8 mouse cellular contexts compared by ENCODE assay signal in genomic region chr17:45592606-45593431, GRCm38 (mm10). TPM values are rescaled to one million over a fixed set of nuclear protein-coding genes. Genes with fewer than 3 reads are reported as not detected.
DNase-seq lines count a peak whose midpoint lies in the region; ATAC-seq lines count a peak whose summit lies in the region.

No protein-coding gene starts in this region.

- no peak overlapping the region for H3K27ac ChIP-seq in midbrain, embryonic 12.5 days (replicated peaks)
- no peak overlapping the region for H3K27ac ChIP-seq in midbrain, embryonic 15.5 days
- H3K27ac ChIP-seq in neural tube, embryonic 12.5 days, result no peak overlapping the region

- no peak for ATAC-seq in midbrain, embryonic 12.5 days (ENCODE audit: low FRiP score, low read depth)
- no peak for ATAC-seq in midbrain, embryonic 15.5 days (replicated peaks)
- peak; percentile 19; the same call in 1 of the 2 replicates for ATAC-seq in erythroblast, adult 5-6 weeks (replicated peaks; ENCODE audit: low FRiP score, poor library complexity, severe bottlenecking)
- ATAC-seq in neural tube, embryonic 12.5 days (ENCODE audit: low FRiP score, low read depth), result no peak

- peaks cover 58% of the 10 kb centered on the region for H3K27me3 ChIP-seq in midbrain, embryonic 12.5 days
- H3K27me3 ChIP-seq in midbrain, embryonic 15.5 days (replicated peaks), result peaks cover 12% of the 10 kb centered on the region
- H3K27me3 ChIP-seq in neural tube, embryonic 12.5 days (replicated peaks), result peaks cover 22% of the 10 kb centered on the region

- whole genome bisulfite sequencing in midbrain, embryonic 12.5 days, result 57% methylated on average over 8 of the region's 8 CpGs
- 51% methylated on average over 8 of the region's 8 CpGs for WGBS in midbrain, embryonic 15.5 days
- 61% methylated on average over 8 of the region's 8 CpGs for WGBS in neural tube, embryonic 12.5 days

- H3K4me2 ChIP-seq in midbrain, embryonic 12.5 days (replicated peaks), result peak overlapping the region; percentile 97; the same call in 1 of the 2 replicates
- H3K4me2 ChIP-seq in midbrain, embryonic 15.5 days, result no peak overlapping the region
- peak overlapping the region; percentile 93 for H3K4me2 ChIP-seq in neural tube, embryonic 12.5 days (replicated peaks)

- peak; percentile 71 to 75 for DNase-seq in heart, postnatal 10 days
- peak; percentile 63 to 75 for DNase-seq in kidney, postnatal 36 days
- no peak for DNase-seq in layer of hippocampus, adult 9-11 months
- no peak for DNase-seq in frontal cortex, postnatal 25 days (ENCODE audit: low spot score in 2 of 2)

- H3K9ac ChIP-seq in midbrain, embryonic 12.5 days (replicated peaks), result 0 out of 2 replicates have a peak overlapping the region, but pooled peaks have one; percentile 29
- H3K9ac ChIP-seq in midbrain, embryonic 15.5 days, result no peak overlapping the region
- 0 out of 2 replicates have a peak overlapping the region, but pooled peaks have one; percentile 29 for H3K9ac ChIP-seq in neural tube, embryonic 12.5 days

- peaks cover 49% of the 10 kb centered on the region for H3K4me1 ChIP-seq in midbrain, embryonic 12.5 days
- peaks cover 44% of the 10 kb centered on the region for H3K4me1 ChIP-seq in midbrain, embryonic 15.5 days
- peaks cover 51% of the 10 kb centered on the region for H3K4me1 ChIP-seq in neural tube, embryonic 12.5 days

- no peaks in the 10 kb centered on the region for H3K36me3 ChIP-seq in midbrain, embryonic 12.5 days
- H3K36me3 ChIP-seq in midbrain, embryonic 15.5 days (replicated peaks), result no peaks in the 10 kb centered on the region
- no peaks in the 10 kb centered on the region for H3K36me3 ChIP-seq in neural tube, embryonic 12.5 days

- intact Hi-C loops in heart, postnatal 10 days (cut with DNase I), result no loop called here

- no peak overlapping the region for H3K4me3 ChIP-seq in midbrain, embryonic 12.5 days
- H3K4me3 ChIP-seq in midbrain, embryonic 15.5 days, result no peak overlapping the region
- no peak overlapping the region for H3K4me3 ChIP-seq in neural tube, embryonic 12.5 days

- no peaks in the 10 kb centered on the region for H3K9me3 ChIP-seq in midbrain, embryonic 12.5 days
- no peaks in the 10 kb centered on the region for H3K9me3 ChIP-seq in midbrain, embryonic 15.5 days
- no peaks in the 10 kb centered on the region for H3K9me3 ChIP-seq in neural tube, embryonic 12.5 days

RNA-seq across cellular contexts. Expression of gene Slc29a1, which starts 6.6 kb away (rescaled TPM):
- polyA plus RNA-seq in midbrain, embryonic 12.5 days (2016; fragmentation: Nextera tagmentation; extraction: Ambion mirVana), result 40.1 and 40.2 TPM in 2 replicates
- 30.7 and 33.0 TPM in 2 replicates for polyA plus RNA-seq in midbrain, embryonic 15.5 days (2015; fragmentation: Nextera tagmentation; extraction: Ambion mirVana)
- total RNA-seq in erythroblast, adult 5-6 weeks (2015; ENCODE audit: low replicate concordance), result 15.9 and 34.5 TPM in 2 replicates
- 32.9 and 46.5 TPM in 2 replicates for total RNA-seq in erythroblast, adult 5-6 weeks (2017; ENCODE audit: low replicate concordance)
- total RNA-seq in heart, postnatal 10 days (2021), result 10 to 100 TPM; 88.3 to 99.0 TPM
- 44.7 and 47.9 TPM in 2 replicates for polyA plus RNA-seq in neural tube, embryonic 12.5 days (2016; fragmentation: Nextera tagmentation; extraction: Ambion mirVana)

RNA-seq across cellular contexts. Expression of gene Mymx, which starts 9.1 kb away (rescaled TPM):
- not detected in 2 replicates for polyA plus RNA-seq in midbrain, embryonic 12.5 days (2016; fragmentation: Nextera tagmentation; extraction: Ambion mirVana)
- polyA plus RNA-seq in midbrain, embryonic 15.5 days (2015; fragmentation: Nextera tagmentation; extraction: Ambion mirVana), result not detected in 2 replicates
- total RNA-seq in erythroblast, adult 5-6 weeks (2015; ENCODE audit: low replicate concordance), result not detected in 2 replicates
- not detected in 2 replicates for total RNA-seq in erythroblast, adult 5-6 weeks (2017; ENCODE audit: low replicate concordance)
- total RNA-seq in heart, postnatal 10 days (2021), result not detected
- polyA plus RNA-seq in neural tube, embryonic 12.5 days (2016; fragmentation: Nextera tagmentation; extraction: Ambion mirVana), result 4.4 and 6.8 TPM in 2 replicates

RNA-seq across cellular contexts. Expression of gene Hsp90ab1, which starts 19.7 kb away (rescaled TPM):
- polyA plus RNA-seq in midbrain, embryonic 12.5 days (2016; fragmentation: Nextera tagmentation; extraction: Ambion mirVana), result 1,424 and 1,459 TPM in 2 replicates
- polyA plus RNA-seq in midbrain, embryonic 15.5 days (2015; fragmentation: Nextera tagmentation; extraction: Ambion mirVana), result 1,488 and 1,537 TPM in 2 replicates
- total RNA-seq in erythroblast, adult 5-6 weeks (2015; ENCODE audit: low replicate concordance), result 192 and 222 TPM in 2 replicates
- total RNA-seq in erythroblast, adult 5-6 weeks (2017; ENCODE audit: low replicate concordance), result 246 and 293 TPM in 2 replicates
- total RNA-seq in heart, postnatal 10 days (2021), result 1,000 to 10,000 TPM; 1,000 to 1,054 TPM
- polyA plus RNA-seq in neural tube, embryonic 12.5 days (2016; fragmentation: Nextera tagmentation; extraction: Ambion mirVana), result 1,381 and 1,470 TPM in 2 replicates

RNA-seq across cellular contexts. Expression of gene Slc35b2, which starts 29.1 kb away (rescaled TPM):
- 96.6 and 102 TPM in 2 replicates for polyA plus RNA-seq in midbrain, embryonic 12.5 days (2016; fragmentation: Nextera tagmentation; extraction: Ambion mirVana)
- 85.5 and 93.4 TPM in 2 replicates for polyA plus RNA-seq in midbrain, embryonic 15.5 days (2015; fragmentation: Nextera tagmentation; extraction: Ambion mirVana)
- 16.5 and 25.2 TPM in 2 replicates for total RNA-seq in erythroblast, adult 5-6 weeks (2015; ENCODE audit: low replicate concordance)
- 2.2 and 21.7 TPM in 2 replicates for total RNA-seq in erythroblast, adult 5-6 weeks (2017; ENCODE audit: low replicate concordance)
- total RNA-seq in heart, postnatal 10 days (2021), result 10 to 100 TPM; 34.5 to 36.8 TPM
- polyA plus RNA-seq in neural tube, embryonic 12.5 days (2016; fragmentation: Nextera tagmentation; extraction: Ambion mirVana), result 87.6 and 90.5 TPM in 2 replicates

RNA-seq across cellular contexts. Expression of gene Nfkbie, which starts 37.3 kb away (rescaled TPM):
- 6.8 and 7.9 TPM in 2 replicates for polyA plus RNA-seq in midbrain, embryonic 12.5 days (2016; fragmentation: Nextera tagmentation; extraction: Ambion mirVana)
- 3.5 and 5.3 TPM in 2 replicates for polyA plus RNA-seq in midbrain, embryonic 15.5 days (2015; fragmentation: Nextera tagmentation; extraction: Ambion mirVana)
- 1.5 and 1.7 TPM in 2 replicates for total RNA-seq in erythroblast, adult 5-6 weeks (2015; ENCODE audit: low replicate concordance)
- total RNA-seq in erythroblast, adult 5-6 weeks (2017; ENCODE audit: low replicate concordance), result 1.1 and 1.5 TPM in 2 replicates
- 1 to 10 TPM; 1.8 to 2.7 TPM for total RNA-seq in heart, postnatal 10 days (2021)
- 7.4 and 7.5 TPM in 2 replicates for polyA plus RNA-seq in neural tube, embryonic 12.5 days (2016; fragmentation: Nextera tagmentation; extraction: Ambion mirVana)

Comparison
In these comparisons a context has a peak if more than half of its experiments do, and no peak if none do; other contexts are left out.
1. DNase-seq: peak in heart, postnatal 10 days (2 of 2) and kidney, postnatal 36 days (2 of 2); none in layer of hippocampus, adult 9-11 months (single experiment) and frontal cortex, postnatal 25 days (0 of 2).